Mouse (Mus musculus): Measurements from ENCODE around the gene Ezh1.

DNA sequence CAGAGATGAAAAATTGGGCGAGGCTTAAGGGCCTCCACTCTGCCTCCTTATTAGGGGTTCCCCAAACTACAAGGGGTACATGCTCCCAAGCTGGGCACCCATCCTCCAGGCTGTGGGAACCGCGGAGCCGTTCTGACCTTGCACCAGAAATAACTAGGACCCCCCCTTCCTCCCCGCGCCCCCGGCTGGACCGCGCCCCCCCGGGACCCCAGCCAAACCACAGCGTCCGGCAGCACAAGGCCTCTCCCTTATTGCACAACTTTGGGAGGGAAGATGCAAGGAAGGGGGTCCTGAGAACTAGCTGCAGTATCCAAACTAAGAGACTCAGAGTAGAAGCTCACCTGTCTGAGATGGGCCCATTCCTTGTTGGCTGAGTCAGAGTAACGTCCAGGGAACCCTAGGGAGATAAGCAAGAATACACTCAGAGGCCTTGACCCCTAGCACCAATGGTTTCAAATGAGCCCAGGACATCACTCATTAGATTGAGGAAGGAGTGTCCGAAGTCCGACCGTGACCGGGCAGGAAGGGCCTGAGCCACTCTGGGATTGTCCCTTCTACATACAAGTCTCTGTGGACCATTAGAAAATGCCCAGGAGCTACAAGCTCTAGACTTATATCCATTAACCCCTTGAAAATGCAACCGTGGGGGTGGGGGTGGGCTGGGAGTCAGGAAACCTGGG, 57.8 kb downstream of the Ezh1 start:
- TF ChIP-seq GATA1 (IDR thresholded peaks at IDR 0.05; ENCODE audit: borderline replicate concordance, low read length) = no peak
- no peak for TF ChIP-seq FLI1 (IDR thresholded peaks at IDR 0.05; ENCODE audit: low read length)

All from megakaryocyte, embryonic 14.5 days (primary cell).